Mouse (Mus musculus): Measurements from ENCODE around the gene Olfr138. TPM values are rescaled to one million over a fixed set of nuclear protein-coding genes. Genes with fewer than 3 reads are reported as not detected.

Gene Olfr138
- polyA plus RNA-seq (2016; fragmentation: Nextera tagmentation; extraction: Ambion mirVana) = not detected in 2 replicates

DNA sequence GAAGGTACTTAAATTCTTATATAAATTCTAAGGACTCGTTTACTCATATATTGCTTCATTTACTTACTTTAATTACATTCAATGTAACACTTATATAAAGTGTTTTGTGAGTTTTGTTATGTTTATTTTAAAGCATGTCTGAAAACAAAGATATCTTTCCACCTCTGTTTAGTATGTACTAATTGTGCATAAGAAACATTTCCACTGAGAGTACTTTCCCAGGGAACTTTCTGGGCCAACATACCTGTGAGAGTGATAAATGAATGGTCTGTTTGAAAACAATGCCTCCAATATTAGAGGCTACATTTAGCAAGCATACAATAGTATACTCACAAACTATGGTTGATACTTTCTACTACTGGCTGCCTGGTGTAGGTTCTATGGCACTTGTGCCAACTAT is at the start of gene Olfr138:
Olfr138 (plus strand) TSS at position 301 of the 400 bp plus-strand sequence.
- Histone ChIP-seq H3K4me3 (no peak within 1 kb of the TSS), H3K27me3 (no peaks in the 10 kb centered on the region), H3K4me2 (replicated peaks) (no peak within 1 kb of the TSS), H3K9ac (no peak within 1 kb of the TSS), H3K9me3 (replicated peaks) (no peaks in the 10 kb centered on the region; the same call in 1 of the 2 replicates), H3K27ac (no peak within 1 kb of the TSS), H3K4me1 (no peaks in the 10 kb centered on the region), H3K36me3 (no peaks in the 10 kb centered on the region)
- ATAC-seq (ENCODE audit: low FRiP score) = no peak
- WGBS = 79% methylated on average over 1 of the region's 1 CpGs

GRCm38 (mm10) chr17:38307470-38307869 is 46.6 kb downstream of the Olfr138 start, which contains the start of gene Olfr137:
Olfr137 (minus strand) TSS chr17:38307570.
- Histone ChIP-seq H3K36me3 (no peaks in the 10 kb centered on the region), H3K4me3 (no peak within 1 kb of the TSS), H3K9me3 (replicated peaks) (peaks cover 5% of the 10 kb centered on the region; the same call in 1 of the 2 replicates), H3K9ac (no peak within 1 kb of the TSS), H3K27me3 (no peaks in the 10 kb centered on the region), H3K4me1 (no peaks in the 10 kb centered on the region), H3K4me2 (replicated peaks) (no peak within 1 kb of the TSS), H3K27ac (no peak within 1 kb of the TSS)
- ATAC-seq (ENCODE audit: low FRiP score) = no peak

Other genes with a start within 250 kb of the Olfr138 start
- gene Olfr129, start 201.0 kb upstream of the Olfr138 start, polyA plus RNA-seq (2016; fragmentation: Nextera tagmentation; extraction: Ambion mirVana) = not detected in 2 replicates
- not detected in 2 replicates for gene Olfr130, start 197.1 kb upstream of the Olfr138 start, polyA plus RNA-seq (2016; fragmentation: Nextera tagmentation; extraction: Ambion mirVana)
- gene Olfr131, start 172.3 kb upstream of the Olfr138 start, polyA plus RNA-seq (2016; fragmentation: Nextera tagmentation; extraction: Ambion mirVana) = not detected in 2 replicates
- gene Olfr132, start 126.5 kb upstream of the Olfr138 start, polyA plus RNA-seq (2016; fragmentation: Nextera tagmentation; extraction: Ambion mirVana) = not detected in 2 replicates
- gene Olfr133, start 115.8 kb upstream of the Olfr138 start, polyA plus RNA-seq (2016; fragmentation: Nextera tagmentation; extraction: Ambion mirVana) = not detected in 2 replicates
- gene Olfr134, start 89.6 kb upstream of the Olfr138 start, polyA plus RNA-seq (2016; fragmentation: Nextera tagmentation; extraction: Ambion mirVana) = not detected in 2 replicates
- not detected in 2 replicates for gene Olfr135, start 56.7 kb upstream of the Olfr138 start, polyA plus RNA-seq (2016; fragmentation: Nextera tagmentation; extraction: Ambion mirVana)
- not detected in 2 replicates for gene Olfr137, start 46.5 kb downstream of the Olfr138 start, polyA plus RNA-seq (2016; fragmentation: Nextera tagmentation; extraction: Ambion mirVana)
- not detected in 2 replicates for gene Olfr136, start 68.8 kb downstream of the Olfr138 start, polyA plus RNA-seq (2016; fragmentation: Nextera tagmentation; extraction: Ambion mirVana)
- not detected in 2 replicates for gene Esp36, start 159.2 kb downstream of the Olfr138 start, polyA plus RNA-seq (2016; fragmentation: Nextera tagmentation; extraction: Ambion mirVana)